Mouse (Mus musculus) heart, adult 2 months (tissue): ENCODE results near the gene Igf2bp2.

Source experiments
- CTCF ChIP-seq: fragments of 200-600 bp; IDR thresholded peaks from 2 replicates; pipeline ENCODE4 v1.8.1; 2022; ENCODE audit warnings: antibody characterized with exemption, mild to moderate bottlenecking, moderate library complexity
- EP300 ChIP-seq: fragments of 200-500 bp; IDR thresholded peaks from 2 replicates; pipeline ENCODE4 v1.6.1; 2011; ENCODE audit warnings: low read depth, low read length, control low read depth; ENCODE audit not compliant: insufficient read depth
- POLR2A ChIP-seq: fragments of 200-500 bp; IDR thresholded peaks from 2 replicates; pipeline ENCODE4 v1.6.1; 2011; ENCODE audit warnings: mild to moderate bottlenecking, low read depth, low read length, control low read depth; ENCODE audit not compliant: insufficient read depth

GRCm38 (mm10) chr16:22177999-22178398 lies 14.9 kb upstream of the Igf2bp2 start:
- TF ChIP-seq CTCF = no peak
- no peak for TF ChIP-seq POLR2A
- no peak for TF ChIP-seq EP300
